Mouse (Mus musculus) stomach, postnatal 0 days (tissue): Measurements from ENCODE around the gene Pramef12. TPM values are rescaled to one million over a fixed set of nuclear protein-coding genes. Genes with fewer than 3 reads are reported as not detected.

Source experiments
- ATAC-seq: fragments of 200-750 bp; cut with Nextera tagmentation; 2 replicates; pipeline ENCODE4 v1.8.0; 2017; ENCODE audit not compliant: low FRiP score, low TSS enrichment
- DNase-seq: peaks from one replicate; pipeline ENCODE4 v3.0.0-alpha.2; 2016; ENCODE audit warnings: low spot score
- H3K27ac ChIP-seq: fragments of 300-500 bp; sonication (generic); replicated peaks from 2 replicates; pipeline ENCODE4 v1.5.1; 2014; ENCODE audit warnings: mild to moderate bottlenecking, control low read depth
- H3K27me3 ChIP-seq: fragments of 300-500 bp; sonication (generic); 2 replicates; pipeline ENCODE4 v1.6.1; 2014; ENCODE audit warnings: low read length; ENCODE audit not compliant: control insufficient read depth, insufficient read depth
- H3K36me3 ChIP-seq: fragments of 300-500 bp; sonication (generic); 2 replicates; pipeline ENCODE4 v1.6.1; 2014; ENCODE audit warnings: low read length, mixed read lengths; ENCODE audit not compliant: control insufficient read depth, insufficient read depth
- H3K4me1 ChIP-seq: fragments of 300-500 bp; sonication (generic); replicated peaks from 2 replicates; pipeline ENCODE4 v1.6.1; 2014; ENCODE audit warnings: antibody characterized with exemption; ENCODE audit not compliant: control insufficient read depth, insufficient read depth
- H3K4me2 ChIP-seq: fragments of 300-500 bp; sonication (generic); replicated peaks from 2 replicates; pipeline ENCODE4 v1.6.1; 2014; ENCODE audit warnings: low read depth, mild to moderate bottlenecking, control low read depth, moderate library complexity
- H3K4me3 ChIP-seq: fragments of 300-500 bp; sonication (generic); 2 replicates; pipeline ENCODE4 v1.5.1; 2014; ENCODE audit warnings: low read depth, low read length, control low read depth
- H3K9ac ChIP-seq: fragments of 300-500 bp; sonication (generic); 2 replicates; pipeline ENCODE4 v1.6.1; 2014; ENCODE audit warnings: mild to moderate bottlenecking, low read length, control low read depth, mixed read lengths
- H3K9me3 ChIP-seq: fragments of 300-500 bp; sonication (generic); 2 replicates; pipeline ENCODE4 v1.6.1; 2016; ENCODE audit warnings: low read length; ENCODE audit not compliant: control insufficient read depth
- CTCF ChIP-seq: IDR thresholded peaks from 2 replicates; pipeline ENCODE4 v1.5.1; 2016; ENCODE audit warnings: antibody characterized with exemption, low read depth, mild to moderate bottlenecking, moderate library complexity
- EP300 ChIP-seq: optimal IDR thresholded peaks from 2 replicates; pipeline ENCODE3; 2016; ENCODE audit warnings: antibody characterized with exemption
- WGBS: fragments of 180-500 bp; shearing (Covaris S2); extraction: QIAGEN DNeasy Blood & Tissue Kit; methylation state at CpG from one replicate; pipeline ENCODE4 v1.1.7; 2014; 5-methylcytosine and 5-hydroxymethylcytosine counted together
- polyA plus RNA-seq: library from polyadenylated mRNA; unstranded; fragments of >200 nt; fragmentation: Nextera tagmentation; extraction: Ambion mirVana; gene quantifications from 2 replicates; pipeline ENCODE4 v1.2.1, GENCODE M21; 2015

Pramef12 gene
- 0.25 and 0.28 TPM in 2 replicates for polyA plus RNA-seq

DNA sequence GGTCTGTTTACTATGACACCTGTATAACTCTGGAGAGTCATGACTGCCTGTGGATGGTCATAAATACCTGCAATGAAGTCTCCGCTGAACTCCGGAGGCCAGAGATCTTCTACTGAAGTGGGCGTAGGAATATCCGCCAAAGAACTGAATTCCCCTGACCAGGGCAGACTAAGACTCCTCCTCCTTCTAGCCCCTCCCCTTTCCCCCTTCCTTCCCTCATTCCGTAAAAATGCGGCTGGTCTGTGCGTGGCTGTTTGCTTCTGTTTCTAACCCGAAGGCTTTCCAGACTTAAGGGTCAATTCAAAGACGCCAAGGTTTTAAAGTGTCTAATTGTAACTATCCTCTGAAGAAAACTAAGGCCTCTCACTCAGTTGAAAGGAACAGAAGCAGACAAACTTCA is at the start of gene Pramef12:
TSS of gene Pramef12 (minus strand) at position 175 of the 400 bp plus-strand sequence.
- no peak for ATAC-seq
- 70% methylated on average over 9 of the region's 9 CpGs for WGBS
- Histone ChIP-seq H3K9ac (no peak within 1 kb of the TSS), H3K27ac (no peak within 1 kb of the TSS), H3K4me1 (no peaks in the 10 kb centered on the region), H3K4me3 (no peak within 1 kb of the TSS), H3K36me3 (no peaks in the 10 kb centered on the region), H3K9me3 (no peaks in the 10 kb centered on the region), H3K27me3 (no peaks in the 10 kb centered on the region), H3K4me2 (no peak within 1 kb of the TSS)
- no peak for DNase-seq
- TF ChIP-seq CTCF (no peak), EP300 (no peak)

DNA sequence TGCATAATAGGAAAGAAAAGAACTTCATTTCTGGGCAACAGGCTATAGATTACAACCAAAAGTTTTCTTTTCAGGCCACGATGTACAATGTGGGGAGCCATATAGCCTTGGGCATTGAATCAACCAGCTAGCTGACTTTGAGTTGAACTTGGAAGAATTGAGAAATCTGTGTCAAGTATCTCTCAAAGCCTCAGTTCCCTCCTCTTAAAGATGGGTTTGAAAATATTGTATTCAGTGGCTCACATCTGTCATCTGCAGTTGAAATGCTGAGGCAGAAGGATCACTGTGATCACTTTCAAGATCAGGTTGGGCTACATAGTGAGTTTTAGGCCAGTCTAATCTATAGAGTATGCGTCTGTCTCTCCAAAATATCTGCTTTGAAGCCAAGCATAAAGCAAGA is 45.0 kb upstream of the Pramef12 start, which contains the start of gene Gm9944:
TSS of gene Gm9944 (minus strand) at position 101 of the 400 bp plus-strand sequence.
- H3K4me3 ChIP-seq = no peak within 1 kb of the TSS
- H3K4me2 ChIP-seq = no peak within 1 kb of the TSS
- no peaks in the 10 kb centered on the region for H3K4me1 ChIP-seq
- DNase-seq = no peak
- TF ChIP-seq CTCF (no peak), EP300 (no peak)
- H3K27me3 ChIP-seq = no peaks in the 10 kb centered on the region
- no peak for ATAC-seq
- no peaks in the 10 kb centered on the region for H3K36me3 ChIP-seq
- 62% methylated on average over 2 of the region's 2 CpGs for WGBS
- H3K27ac ChIP-seq = no peak within 1 kb of the TSS
- no peaks in the 10 kb centered on the region for H3K9me3 ChIP-seq
- H3K9ac ChIP-seq = no peak within 1 kb of the TSS

DNA sequence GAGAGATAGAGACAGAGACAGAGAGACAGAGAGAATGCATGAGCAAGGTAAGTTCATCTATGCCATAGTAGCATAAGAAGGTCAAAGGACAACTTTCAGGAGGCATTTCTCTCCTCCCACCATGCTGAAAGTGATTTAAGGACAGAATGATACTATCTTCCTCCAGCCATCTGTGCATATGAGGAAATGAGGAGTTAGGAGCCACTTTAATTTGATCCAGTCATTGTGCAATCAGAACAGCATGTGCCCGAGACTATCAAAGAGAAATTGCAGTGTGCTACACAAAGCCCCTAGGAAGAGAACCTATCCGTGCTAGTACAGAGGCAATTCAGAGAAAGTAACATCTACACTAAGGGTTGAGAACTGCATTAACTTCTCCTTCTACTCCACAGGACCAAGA is 40.3 kb upstream of the Pramef12 start:
- no peak for TF ChIP-seq CTCF
- TF ChIP-seq EP300 = no peak
- H3K4me1 ChIP-seq = no peaks in the 10 kb centered on the region
- H3K4me3 ChIP-seq = no peak overlapping the region
- no peaks in the 10 kb centered on the region for H3K36me3 ChIP-seq
- DNase-seq (no peak), ATAC-seq (no peak)
- WGBS = 73% methylated on average over 2 of the region's 2 CpGs
- H3K4me2 ChIP-seq = no peak overlapping the region
- H3K9me3 ChIP-seq = no peaks in the 10 kb centered on the region
- H3K27ac ChIP-seq = no peak overlapping the region
- no peak overlapping the region for H3K9ac ChIP-seq
- H3K27me3 ChIP-seq = no peaks in the 10 kb centered on the region

DNA sequence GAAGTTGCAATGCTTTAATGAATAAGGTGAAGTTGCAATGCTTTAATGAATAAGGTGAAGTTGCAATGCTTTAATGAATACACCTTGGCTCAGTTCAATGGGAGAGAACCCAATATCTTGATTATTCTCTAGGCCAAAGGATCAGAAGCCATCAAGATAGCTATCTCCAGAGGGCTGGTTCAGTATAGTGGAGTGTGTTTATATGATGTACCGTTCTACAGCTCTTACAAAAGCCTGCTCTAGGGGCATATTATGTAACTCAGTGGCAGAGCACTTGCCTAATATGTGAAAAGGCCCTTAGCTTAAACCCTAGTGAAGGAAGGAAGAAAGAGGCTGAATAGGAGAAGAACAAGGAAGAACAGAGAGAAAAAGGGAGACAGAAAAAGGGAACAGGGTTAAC is 33.3 kb upstream of the Pramef12 start:
- H3K9ac ChIP-seq = no peak overlapping the region
- 61% methylated on average over 1 of the region's 1 CpGs for WGBS
- no peaks in the 10 kb centered on the region for H3K9me3 ChIP-seq
- DNase-seq = no peak
- H3K4me2 ChIP-seq = no peak overlapping the region
- no peaks in the 10 kb centered on the region for H3K36me3 ChIP-seq
- no peak for ATAC-seq
- H3K27ac ChIP-seq = no peak overlapping the region
- H3K27me3 ChIP-seq = no peaks in the 10 kb centered on the region
- no peak overlapping the region for H3K4me3 ChIP-seq
- TF ChIP-seq CTCF = no peak
- TF ChIP-seq EP300 = no peak
- no peaks in the 10 kb centered on the region for H3K4me1 ChIP-seq

DNA sequence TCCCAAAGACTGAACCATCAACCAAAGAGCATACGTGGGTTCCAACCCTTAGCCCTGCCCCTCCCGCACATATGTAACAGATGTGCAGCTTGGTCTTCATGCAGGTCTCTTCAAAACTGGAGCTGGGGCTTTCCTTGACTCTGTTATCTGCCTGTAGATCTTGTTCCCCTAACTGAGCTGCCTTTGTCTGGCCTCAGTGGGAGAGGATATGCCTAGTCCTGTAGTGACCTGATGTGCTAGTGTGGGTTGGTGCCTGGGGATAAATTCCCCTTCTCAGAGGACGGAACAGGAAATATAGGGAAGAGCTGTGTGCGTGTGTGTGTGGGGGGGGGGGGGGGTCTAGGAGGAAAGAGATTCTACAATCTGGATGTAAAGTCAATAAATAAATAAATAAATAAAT is 32.8 kb upstream of the Pramef12 start:
- 85% methylated on average over 4 of the region's 4 CpGs for WGBS
- Histone ChIP-seq H3K36me3 (no peaks in the 10 kb centered on the region), H3K4me2 (no peak overlapping the region), H3K9me3 (no peaks in the 10 kb centered on the region), H3K9ac (no peak overlapping the region), H3K27me3 (no peaks in the 10 kb centered on the region), H3K27ac (no peak overlapping the region), H3K4me1 (no peaks in the 10 kb centered on the region), H3K4me3 (no peak overlapping the region)
- no peak for ATAC-seq
- TF ChIP-seq EP300 = no peak
- TF ChIP-seq CTCF = no peak
- no peak for DNase-seq

DNA sequence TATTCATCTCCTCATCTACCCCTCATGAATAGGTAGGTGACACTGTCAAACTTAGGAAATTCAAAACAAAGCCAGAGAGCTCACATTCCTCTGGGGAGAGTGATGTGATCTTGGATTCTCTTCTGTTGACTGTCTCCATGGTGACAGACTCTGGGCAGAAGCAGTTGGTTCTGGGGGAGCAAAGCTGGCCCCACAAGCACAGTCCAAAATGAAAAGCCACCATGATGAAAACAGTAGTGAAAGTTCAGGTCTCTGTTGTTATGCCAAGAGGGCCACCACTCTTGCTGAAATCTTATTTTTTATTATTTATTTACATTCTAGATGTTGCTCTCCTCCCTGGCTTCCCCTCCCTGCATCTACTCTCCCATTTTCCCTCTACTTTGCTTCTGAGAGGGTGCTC is 30.4 kb upstream of the Pramef12 start, which contains the start of gene 1700012P22Rik:
TSS of gene 1700012P22Rik (minus strand) at position 101 of the 400 bp plus-strand sequence.
- Histone ChIP-seq H3K4me2 (no peak within 1 kb of the TSS), H3K4me3 (no peak within 1 kb of the TSS), H3K4me1 (no peaks in the 10 kb centered on the region), H3K9ac (no peak within 1 kb of the TSS), H3K27me3 (no peaks in the 10 kb centered on the region), H3K36me3 (no peaks in the 10 kb centered on the region), H3K27ac (no peak within 1 kb of the TSS), H3K9me3 (no peaks in the 10 kb centered on the region)
- ATAC-seq (no peak), DNase-seq (no peak)
- no peak for TF ChIP-seq EP300
- TF ChIP-seq CTCF = no peak
